Mouse (Mus musculus): ENCODE results near the gene Rap1a. TPM values are rescaled to one million over a fixed set of nuclear protein-coding genes. Genes with fewer than 3 reads are reported as not detected.

Rap1a gene
- polyA plus RNA-seq, 1 experiment = 6.9 TPM

- no peaks in the 10 kb centered on the region for H3K36me3 ChIP-seq (ENCODE audit: control insufficient read depth, insufficient read depth, low read length)
- no peaks in the 10 kb centered on the region; the same call in 1 of the 2 replicates for H3K4me1 ChIP-seq (ENCODE audit: control insufficient read depth, insufficient read depth, low read length)
- no peak overlapping the region for H3K4me3 ChIP-seq (ENCODE audit: control insufficient read depth, low read depth, low read length)
- H3K27me3 ChIP-seq (ENCODE audit: control insufficient read depth, insufficient read depth, low read length) = no peaks in the 10 kb centered on the region
- no peak overlapping the region for H3K27ac ChIP-seq (ENCODE audit: control insufficient read depth, insufficient read depth, low read depth, low read length)
- TF ChIP-seq CTCF (IDR thresholded peaks at IDR 0.05; ENCODE audit: control insufficient read depth, insufficient read depth, insufficient replicate concordance, low read depth, low read length) = no peak
- no peak for TF ChIP-seq POLR2A (IDR thresholded peaks at IDR 0.05; ENCODE audit: control insufficient read depth, low read depth, low read length)
Observed at GRCm38 (mm10) chr3:105714820-105715167, 86.3 kb downstream of the Rap1a start.

DNA sequence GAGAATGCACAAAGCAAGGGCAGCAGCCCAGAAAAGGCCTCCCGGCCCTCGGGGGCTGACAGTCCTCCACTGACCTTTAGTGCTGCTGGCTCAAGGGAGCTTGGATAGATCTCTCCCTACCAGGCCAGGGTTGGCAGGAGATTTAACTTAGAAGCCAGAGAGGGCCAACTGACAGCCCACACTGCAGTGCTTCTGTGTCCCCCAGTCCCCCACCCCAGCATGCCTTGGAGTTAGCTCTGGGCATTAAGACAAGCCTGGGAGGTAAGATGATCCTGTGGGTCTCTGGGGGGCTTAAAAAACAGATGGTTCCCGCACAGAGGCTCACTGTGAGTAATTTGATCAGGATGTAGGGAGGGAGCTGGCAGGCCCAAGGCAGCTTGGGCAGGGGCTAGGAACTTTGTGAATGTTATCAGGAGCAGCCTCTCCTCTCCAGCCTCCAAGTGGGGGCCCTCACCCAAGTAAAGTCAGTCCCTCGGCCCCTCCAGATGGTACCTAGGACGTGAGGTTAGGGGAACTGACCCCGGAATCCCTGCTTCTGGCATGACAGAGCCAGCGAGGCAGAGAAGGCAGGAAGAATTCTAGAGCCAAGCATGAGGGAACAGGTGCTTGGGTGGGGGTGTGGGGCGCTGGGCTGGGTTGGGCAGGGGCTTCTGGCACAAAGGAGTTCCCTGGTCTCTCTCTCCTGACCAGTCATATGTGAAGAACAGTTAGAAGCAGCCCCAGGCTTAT lies 86.9 kb downstream of the Rap1a start:
- Histone ChIP-seq H3K4me1 (ENCODE audit: control insufficient read depth, insufficient read depth, low read length) (no peaks in the 10 kb centered on the region; the same call in 1 of the 2 replicates), H3K36me3 (ENCODE audit: control insufficient read depth, insufficient read depth, low read length) (no peaks in the 10 kb centered on the region), H3K27ac (ENCODE audit: control insufficient read depth, insufficient read depth, low read depth, low read length) (no peak overlapping the region), H3K4me3 (ENCODE audit: control insufficient read depth, low read depth, low read length) (no peak overlapping the region), H3K27me3 (ENCODE audit: control insufficient read depth, insufficient read depth, low read length) (no peaks in the 10 kb centered on the region)
- TF ChIP-seq CTCF (IDR thresholded peaks at IDR 0.05; ENCODE audit: control insufficient read depth, insufficient read depth, insufficient replicate concordance, low read depth, low read length) = no peak

DNA sequence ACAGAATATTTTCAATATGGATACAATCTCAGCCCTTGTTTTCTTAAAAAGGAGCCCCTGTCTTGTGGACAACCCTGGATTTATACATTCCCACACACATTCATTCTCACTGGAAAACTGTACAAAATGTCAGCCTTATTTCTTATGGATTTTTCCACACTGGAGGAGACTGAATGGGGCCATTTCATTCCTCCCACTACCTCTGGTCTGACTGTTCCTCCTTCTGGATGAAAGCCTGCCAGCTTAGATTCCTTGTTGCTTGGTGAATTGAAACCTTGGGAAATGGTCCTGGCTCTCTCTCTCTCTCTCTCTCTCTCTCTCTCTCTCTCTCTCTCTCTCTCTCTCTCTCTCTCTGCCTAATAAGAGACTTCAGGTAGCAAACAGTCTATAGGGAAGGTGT lies 88.3 kb downstream of the Rap1a start:
- no peak for TF ChIP-seq CTCF (IDR thresholded peaks at IDR 0.05; ENCODE audit: control insufficient read depth, insufficient read depth, insufficient replicate concordance, low read depth, low read length)
- TF ChIP-seq POLR2A (IDR thresholded peaks at IDR 0.05; ENCODE audit: control insufficient read depth, low read depth, low read length) = no peak
- no peaks in the 10 kb centered on the region; the same call in 1 of the 2 replicates for H3K4me1 ChIP-seq (ENCODE audit: control insufficient read depth, insufficient read depth, low read length)
- no peaks in the 10 kb centered on the region for H3K36me3 ChIP-seq (ENCODE audit: control insufficient read depth, insufficient read depth, low read length)
- no peak overlapping the region for H3K4me3 ChIP-seq (ENCODE audit: control insufficient read depth, low read depth, low read length)
- H3K27me3 ChIP-seq (ENCODE audit: control insufficient read depth, insufficient read depth, low read length) = no peaks in the 10 kb centered on the region
- no peak overlapping the region for H3K27ac ChIP-seq (ENCODE audit: control insufficient read depth, insufficient read depth, low read depth, low read length)

GRCm38 (mm10) chr3:105711741-105712140 lies 89.4 kb downstream of the Rap1a start:
- Histone ChIP-seq H3K27me3 (ENCODE audit: control insufficient read depth, insufficient read depth, low read length) (no peaks in the 10 kb centered on the region), H3K4me3 (ENCODE audit: control insufficient read depth, low read depth, low read length) (no peak overlapping the region), H3K4me1 (ENCODE audit: control insufficient read depth, insufficient read depth, low read length) (no peaks in the 10 kb centered on the region; the same call in 1 of the 2 replicates), H3K27ac (ENCODE audit: control insufficient read depth, insufficient read depth, low read depth, low read length) (no peak overlapping the region), H3K36me3 (ENCODE audit: control insufficient read depth, insufficient read depth, low read length) (no peaks in the 10 kb centered on the region)
- no peak for TF ChIP-seq CTCF (IDR thresholded peaks at IDR 0.05; ENCODE audit: control insufficient read depth, insufficient read depth, insufficient replicate concordance, low read depth, low read length)
- TF ChIP-seq POLR2A (IDR thresholded peaks at IDR 0.05; ENCODE audit: control insufficient read depth, low read depth, low read length) = no peak

GRCm38 (mm10) chr3:105710246-105710645 lies 90.9 kb downstream of the Rap1a start:
- Histone ChIP-seq H3K27me3 (ENCODE audit: control insufficient read depth, insufficient read depth, low read length) (no peaks in the 10 kb centered on the region), H3K4me3 (ENCODE audit: control insufficient read depth, low read depth, low read length) (no peak overlapping the region), H3K27ac (ENCODE audit: control insufficient read depth, insufficient read depth, low read depth, low read length) (no peak overlapping the region), H3K4me1 (ENCODE audit: control insufficient read depth, insufficient read depth, low read length) (peaks cover 2% of the 10 kb centered on the region; the same call in 1 of the 2 replicates), H3K36me3 (ENCODE audit: control insufficient read depth, insufficient read depth, low read length) (no peaks in the 10 kb centered on the region)
- TF ChIP-seq CTCF (IDR thresholded peaks at IDR 0.05; ENCODE audit: control insufficient read depth, insufficient read depth, insufficient replicate concordance, low read depth, low read length) = no peak
- no peak for TF ChIP-seq POLR2A (IDR thresholded peaks at IDR 0.05; ENCODE audit: control insufficient read depth, low read depth, low read length)

DNA sequence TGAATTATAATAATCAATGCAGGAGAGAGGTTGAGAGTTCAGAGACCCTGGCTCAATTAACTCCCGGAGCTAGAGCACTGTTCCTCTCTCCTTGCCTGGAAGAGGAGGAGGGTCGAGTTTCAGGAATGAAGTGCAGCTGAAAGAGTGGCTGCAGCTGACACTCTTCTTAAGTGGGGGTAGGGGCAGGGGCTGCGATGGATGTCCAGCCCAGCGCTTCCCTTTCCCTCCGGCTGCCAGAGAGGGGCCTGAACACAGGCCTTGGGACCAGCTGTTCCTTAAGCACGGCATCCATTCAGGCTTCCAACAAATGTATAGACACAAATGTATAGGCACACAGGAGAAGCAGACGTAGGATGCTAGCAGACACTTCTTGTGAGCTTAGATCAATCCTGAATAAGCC lies 93.5 kb downstream of the Rap1a start:
- Histone ChIP-seq H3K36me3 (ENCODE audit: control insufficient read depth, insufficient read depth, low read length) (no peaks in the 10 kb centered on the region), H3K27me3 (ENCODE audit: control insufficient read depth, insufficient read depth, low read length) (no peaks in the 10 kb centered on the region), H3K4me1 (ENCODE audit: control insufficient read depth, insufficient read depth, low read length) (peaks cover 14% of the 10 kb centered on the region), H3K27ac (ENCODE audit: control insufficient read depth, insufficient read depth, low read depth, low read length) (no peak overlapping the region), H3K4me3 (ENCODE audit: control insufficient read depth, low read depth, low read length) (no peak overlapping the region)
- TF ChIP-seq POLR2A (IDR thresholded peaks at IDR 0.05; ENCODE audit: control insufficient read depth, low read depth, low read length) = no peak
- TF ChIP-seq CTCF (IDR thresholded peaks at IDR 0.05; ENCODE audit: control insufficient read depth, insufficient read depth, insufficient replicate concordance, low read depth, low read length) = no peak

DNA sequence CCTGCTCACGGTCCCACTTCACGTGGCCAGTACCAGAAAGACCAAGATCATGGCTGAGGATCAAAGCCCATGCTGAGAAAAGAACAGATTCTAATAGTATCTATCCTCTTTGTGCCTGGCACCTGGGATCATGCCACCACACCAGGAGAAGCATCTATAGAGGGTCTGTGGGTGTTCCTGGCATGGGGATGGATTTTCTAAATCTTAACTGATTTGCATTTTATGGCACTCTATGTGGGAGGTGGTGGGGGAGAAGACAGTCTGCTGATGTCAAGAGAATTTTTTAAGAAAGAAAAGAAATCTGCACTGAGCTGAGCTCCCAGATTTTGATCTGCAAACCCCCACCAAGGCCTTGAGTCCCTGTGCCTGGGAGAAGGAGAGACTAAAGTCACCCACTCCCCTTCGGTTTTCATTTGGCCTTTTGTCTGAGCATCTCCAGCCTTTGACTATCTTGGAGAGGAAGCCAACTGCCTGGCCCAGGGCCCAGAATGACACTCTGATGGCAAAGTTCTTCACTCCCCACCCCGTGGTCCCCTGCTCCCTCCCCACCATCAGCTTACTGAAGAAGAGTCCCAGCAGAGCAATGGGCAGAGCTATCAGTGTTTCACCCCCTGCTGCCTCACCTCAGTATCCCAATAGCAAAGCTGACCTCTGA lies 94.6 kb downstream of the Rap1a start:
- TF ChIP-seq POLR2A (IDR thresholded peaks at IDR 0.05; ENCODE audit: control insufficient read depth, low read depth, low read length) (no peak), CTCF (IDR thresholded peaks at IDR 0.05; ENCODE audit: control insufficient read depth, insufficient read depth, insufficient replicate concordance, low read depth, low read length) (no peak)
- no peaks in the 10 kb centered on the region for H3K27me3 ChIP-seq (ENCODE audit: control insufficient read depth, insufficient read depth, low read length)
- H3K4me1 ChIP-seq (ENCODE audit: control insufficient read depth, insufficient read depth, low read length) = peaks cover 14% of the 10 kb centered on the region
- H3K27ac ChIP-seq (ENCODE audit: control insufficient read depth, insufficient read depth, low read depth, low read length) = no peak overlapping the region
- no peak overlapping the region for H3K4me3 ChIP-seq (ENCODE audit: control insufficient read depth, low read depth, low read length)
- no peaks in the 10 kb centered on the region for H3K36me3 ChIP-seq (ENCODE audit: control insufficient read depth, insufficient read depth, low read length)

Measured in testis, adult 2 months (tissue).